Mouse (Mus musculus): ENCODE data around the gene Mroh3.
A peak's percentile ranks its signal among the peaks of the same experiment; 100 is the strongest.

Mroh3 gene

DNA sequence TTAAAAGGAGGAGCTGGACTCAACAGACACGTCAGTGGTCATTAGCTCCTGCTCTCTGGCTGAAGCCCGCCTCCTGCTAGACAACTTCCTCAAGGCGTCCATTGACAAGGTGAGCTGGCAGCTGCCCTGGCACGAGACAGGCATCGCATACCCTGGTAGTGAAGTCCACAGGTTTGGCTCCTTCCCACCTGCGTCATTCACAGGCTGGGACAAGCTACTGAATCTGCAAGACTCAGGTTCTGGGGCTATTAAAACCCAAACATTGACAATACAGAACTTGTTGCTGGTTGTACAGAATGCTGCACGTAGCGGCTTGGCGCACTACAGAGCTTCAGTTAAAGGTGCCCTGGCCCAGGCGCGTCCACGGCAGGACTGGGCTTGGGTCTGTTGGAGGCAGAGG lies 52.3 kb downstream of the Mroh3 start:
- no peak for DNase-seq (ENCODE audit: extremely low read depth, insufficient read length, low spot score)

DNA sequence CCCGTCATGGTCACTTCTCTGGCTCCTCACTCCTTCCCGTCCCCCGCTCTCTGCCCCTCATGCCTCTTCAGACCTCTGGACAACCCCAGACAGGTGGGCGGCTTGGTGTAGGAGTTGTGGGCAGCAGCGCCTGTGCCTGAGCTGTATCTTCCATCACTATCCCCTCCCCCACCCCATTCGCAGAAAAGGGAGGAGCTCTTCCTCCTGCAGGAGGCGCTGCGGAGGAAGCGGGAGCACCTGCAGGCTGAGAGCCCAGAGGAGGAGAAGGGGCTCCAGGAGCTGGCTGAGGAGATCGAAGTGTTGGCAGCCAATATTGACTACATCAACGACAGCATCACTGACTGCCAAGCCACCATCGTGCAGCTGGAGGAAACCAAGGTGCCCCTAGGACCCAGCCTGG lies 52.8 kb downstream of the Mroh3 start:
- no peak for DNase-seq (ENCODE audit: extremely low read depth, insufficient read length, low spot score)

DNA sequence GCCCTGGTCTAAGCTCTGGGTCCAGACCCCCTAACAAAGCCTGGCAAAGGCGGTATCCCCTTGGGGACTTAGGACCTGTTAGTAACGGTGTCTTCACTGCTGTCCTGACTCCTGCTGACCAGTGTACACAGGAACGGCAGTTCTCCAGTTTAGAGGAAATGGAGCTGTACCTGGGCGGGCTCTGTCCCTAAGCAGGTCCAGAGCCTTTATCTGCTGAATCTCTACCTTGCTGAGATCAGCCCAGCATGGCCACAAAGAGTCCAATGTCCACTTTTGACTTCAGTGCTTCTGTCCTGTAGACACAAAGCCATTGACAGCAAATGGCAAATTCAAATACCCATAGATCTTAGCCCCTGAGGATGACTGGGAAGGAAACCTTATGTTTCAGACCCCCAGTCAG lies 55.7 kb downstream of the Mroh3 start:
- DNase-seq (ENCODE audit: extremely low read depth, insufficient read length, low spot score) = no peak

DNA sequence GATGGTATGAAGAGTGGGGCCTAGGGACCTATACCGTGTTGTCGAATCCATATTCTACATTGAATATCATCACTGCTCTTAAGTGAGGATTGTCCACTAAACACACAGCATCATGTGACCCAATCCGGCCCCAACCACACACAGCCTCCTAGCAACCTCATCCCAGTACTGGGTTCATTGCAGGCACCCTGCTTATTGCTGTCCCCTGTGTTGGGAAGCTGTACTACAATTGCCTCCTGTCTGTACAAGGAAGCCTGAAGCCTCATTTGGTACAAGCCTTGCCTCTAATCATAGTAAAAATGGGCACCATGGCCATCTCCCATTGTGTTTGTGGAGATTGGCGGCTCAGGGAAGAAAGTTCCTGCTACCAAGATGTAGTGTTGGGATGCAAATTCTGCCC lies 56.3 kb downstream of the Mroh3 start:
- DNase-seq (ENCODE audit: extremely low read depth, insufficient read length, low spot score) = no peak

DNA sequence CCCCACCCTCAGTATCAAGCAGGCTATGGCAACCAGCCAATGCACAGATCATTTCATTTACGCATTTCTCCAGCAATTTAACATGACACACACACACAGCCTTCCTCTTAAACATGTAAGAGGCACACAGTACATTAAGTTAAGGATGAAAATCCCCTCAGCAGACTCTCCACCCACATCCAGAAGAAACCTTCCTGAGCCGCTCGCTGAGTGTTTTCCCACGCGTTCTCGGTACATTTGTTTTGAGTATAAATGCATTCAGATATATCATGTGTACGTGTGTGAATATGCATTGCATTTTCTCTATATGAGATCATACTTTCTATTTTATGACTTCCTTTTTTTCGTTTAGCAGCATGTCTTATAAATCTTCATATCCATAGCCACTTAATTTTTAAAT lies 61.3 kb downstream of the Mroh3 start:
- DNase-seq (ENCODE audit: extremely low read depth, insufficient read length, low spot score) = no peak

DNA sequence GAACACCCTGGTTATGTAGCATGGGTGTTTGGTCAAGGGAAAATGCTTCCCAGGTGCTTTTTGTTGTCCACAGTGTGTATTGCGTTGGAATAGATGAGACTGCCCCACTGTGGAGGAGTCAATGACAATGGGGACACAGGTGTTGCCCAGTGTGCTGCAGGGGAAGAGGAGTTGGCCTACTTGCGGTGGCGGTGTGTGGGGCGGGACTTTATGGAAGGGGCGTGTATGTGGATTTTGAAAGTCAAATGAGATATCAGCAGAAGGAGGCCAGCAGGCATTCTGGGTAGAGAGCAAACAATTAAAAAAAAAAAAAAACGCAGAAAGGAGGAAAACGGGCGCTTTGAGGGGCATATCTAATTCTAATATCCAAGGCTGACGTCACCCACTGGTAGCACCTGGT lies 62.9 kb downstream of the Mroh3 start:
- DNase-seq (ENCODE audit: extremely low read depth, insufficient read length, low spot score) = no peak

DNA sequence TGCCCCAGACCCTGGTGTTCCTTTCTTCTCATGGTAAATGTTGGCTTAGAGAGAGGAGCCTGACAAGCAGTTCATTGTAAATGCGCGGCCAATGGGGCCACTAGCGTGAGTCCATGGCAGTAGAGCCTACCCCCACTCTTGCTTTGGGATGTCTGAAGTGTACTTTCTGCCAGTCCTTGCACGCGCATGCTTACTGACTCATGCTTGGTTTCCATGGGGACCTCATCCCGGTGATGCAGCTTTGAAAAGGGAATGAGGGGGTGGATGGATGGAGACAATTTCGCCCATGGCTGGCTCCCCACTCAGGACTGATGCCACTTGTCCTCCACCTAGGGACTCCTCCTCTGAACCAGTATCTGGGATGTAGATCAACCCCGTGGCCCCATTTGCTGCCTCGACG lies 69.1 kb downstream of the Mroh3 start:
- DNase-seq (ENCODE audit: extremely low read depth, insufficient read length, low spot score) = no peak

DNA sequence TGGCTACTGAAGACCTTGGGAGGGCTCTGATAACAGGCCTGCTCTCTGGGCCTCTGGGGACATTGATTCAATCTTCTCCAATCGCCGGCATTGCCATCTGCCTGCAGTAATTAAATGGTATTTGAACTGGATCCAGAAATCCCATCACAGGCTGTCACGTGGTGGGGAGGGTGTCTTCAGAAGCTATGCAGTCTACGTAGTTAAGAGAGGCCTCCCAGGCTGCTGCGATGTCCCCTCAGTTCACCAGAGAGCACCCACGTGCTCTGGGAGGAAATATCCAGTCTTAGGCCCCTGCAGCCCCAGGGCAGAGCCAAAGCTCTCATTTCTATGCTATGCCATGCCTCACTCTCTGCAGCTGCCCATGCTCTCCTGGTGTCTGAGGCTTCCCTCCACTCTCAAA lies 70.3 kb downstream of the Mroh3 start:
- no peak for DNase-seq (ENCODE audit: extremely low read depth, insufficient read length, low spot score)

DNA sequence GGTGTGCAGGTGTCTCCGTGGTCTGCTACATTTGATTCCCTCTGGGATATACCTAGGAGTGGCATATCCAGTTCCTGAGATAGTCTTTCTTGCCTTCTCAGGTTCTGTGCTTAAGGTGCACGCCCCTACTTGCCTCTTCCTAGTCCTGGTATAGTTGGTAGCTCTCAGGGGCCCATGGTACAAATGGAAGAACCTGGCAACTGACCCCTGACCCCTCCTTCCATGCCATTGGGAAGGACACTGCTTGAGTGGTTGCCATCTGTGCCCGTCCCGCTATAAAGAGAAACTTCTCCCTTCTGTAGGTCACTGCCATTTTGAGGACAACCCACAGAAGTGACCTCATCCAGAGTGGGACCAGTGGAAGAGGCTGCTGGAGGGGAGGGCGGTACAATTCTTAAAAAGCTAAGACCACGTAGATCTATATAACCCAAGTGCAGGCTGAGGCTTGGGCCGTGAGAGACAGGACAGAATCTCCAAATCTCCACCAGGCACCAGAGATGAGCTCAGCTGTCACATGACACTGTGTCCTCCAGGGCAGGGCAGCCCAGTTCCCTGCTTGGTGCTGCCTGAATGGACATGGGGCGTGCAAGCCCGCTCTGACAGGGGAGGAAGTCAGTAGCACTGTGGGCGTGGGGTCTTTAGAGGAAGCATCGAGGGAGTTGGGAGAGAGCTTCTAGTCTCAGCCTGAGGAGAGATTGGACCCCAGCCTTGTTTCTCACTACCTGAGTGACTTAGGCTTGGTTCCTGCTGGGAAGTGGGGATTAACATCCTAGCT lies 71.3 kb downstream of the Mroh3 start:
- no peak for DNase-seq (ENCODE audit: extremely low read depth, insufficient read length, low spot score)

DNA sequence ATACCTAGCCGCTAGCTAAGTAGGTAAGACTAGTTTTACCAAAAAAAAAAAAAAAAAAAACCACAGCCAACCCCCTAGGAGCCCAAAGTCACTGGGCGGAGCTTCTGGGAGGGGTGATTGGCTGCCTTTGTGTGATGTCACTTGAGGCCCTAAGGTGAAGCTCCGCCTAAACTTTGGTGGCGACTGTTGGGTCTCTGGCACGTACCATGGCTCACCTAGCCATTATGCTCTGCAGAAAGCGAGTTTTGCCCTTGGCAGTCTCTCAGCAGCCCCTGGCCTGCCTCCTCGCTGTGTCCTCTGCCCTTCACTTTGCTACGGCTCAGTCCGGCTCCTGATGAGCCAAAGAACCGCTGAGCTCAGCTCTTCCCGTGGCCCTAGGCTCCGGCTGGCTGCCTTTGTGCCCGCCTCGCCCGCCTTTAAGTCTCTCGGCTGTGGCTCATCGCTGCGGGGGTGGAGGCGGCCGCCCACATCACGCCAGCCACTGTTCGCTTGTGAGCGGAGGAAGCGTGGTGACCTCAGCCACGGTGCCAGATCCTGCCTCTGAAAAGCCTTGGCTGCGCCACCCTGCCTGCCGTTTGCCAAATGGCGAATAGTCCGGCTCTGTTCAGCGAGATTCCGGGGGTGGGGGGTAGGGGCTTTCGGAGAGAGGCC lies 72.5 kb downstream of the Mroh3 start:
- peak; percentile 95 for DNase-seq (ENCODE audit: extremely low read depth, insufficient read length, low spot score)

DNA sequence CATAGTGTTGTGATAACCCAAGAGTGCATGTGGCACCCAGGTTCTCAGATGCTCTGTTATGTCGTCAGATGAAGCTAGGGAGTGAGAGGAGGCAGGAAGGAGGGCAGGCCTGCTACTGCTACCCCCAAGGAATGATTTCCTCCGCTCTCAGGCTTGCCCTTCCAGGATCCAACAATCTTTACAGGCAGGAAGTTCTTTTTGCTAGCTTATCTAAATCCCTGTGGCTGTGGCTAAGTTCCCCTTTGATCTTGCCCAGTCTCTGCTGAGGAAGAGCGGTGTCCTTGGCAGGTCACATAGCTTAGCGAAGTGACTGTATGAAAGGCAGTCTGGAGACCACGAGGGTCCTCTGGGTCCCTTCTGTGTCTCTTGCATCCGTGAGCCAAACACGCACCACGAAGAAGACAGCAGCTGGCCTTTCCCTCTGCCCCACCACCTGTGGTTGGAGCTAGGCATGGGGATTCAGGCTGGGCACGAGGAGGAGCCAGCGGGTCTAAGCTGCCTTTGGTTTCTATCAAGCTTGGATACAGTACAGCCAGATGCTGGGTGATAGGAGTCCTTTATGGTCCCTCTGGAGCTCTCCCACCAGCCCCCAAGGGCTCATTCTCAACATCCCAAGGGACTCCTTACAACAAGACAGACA lies 74.3 kb downstream of the Mroh3 start:
- no peak for DNase-seq (ENCODE audit: extremely low read depth, insufficient read length, low spot score)

DNA sequence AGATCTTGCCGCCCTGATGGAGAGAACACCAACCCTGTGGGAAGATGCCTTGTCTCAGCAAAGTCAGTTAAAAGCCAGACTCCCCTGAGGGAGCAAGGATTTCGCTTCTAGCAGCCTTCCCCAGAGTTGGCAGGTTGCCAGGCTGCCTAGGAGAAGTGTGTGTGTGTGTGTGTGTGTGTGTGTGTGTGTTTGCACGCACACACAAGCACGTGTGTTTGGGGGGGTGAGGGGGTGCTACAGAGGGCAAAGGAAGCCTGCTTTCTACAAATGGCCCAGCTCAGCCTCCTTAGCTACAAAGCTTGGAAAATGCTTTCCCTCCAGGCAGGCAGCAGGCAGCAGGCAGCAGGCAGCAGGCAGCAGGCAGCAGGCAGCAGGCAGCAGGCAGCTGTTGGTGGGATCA lies 75.1 kb downstream of the Mroh3 start:
- no peak for DNase-seq (ENCODE audit: extremely low read depth, insufficient read length, low spot score)

DNA sequence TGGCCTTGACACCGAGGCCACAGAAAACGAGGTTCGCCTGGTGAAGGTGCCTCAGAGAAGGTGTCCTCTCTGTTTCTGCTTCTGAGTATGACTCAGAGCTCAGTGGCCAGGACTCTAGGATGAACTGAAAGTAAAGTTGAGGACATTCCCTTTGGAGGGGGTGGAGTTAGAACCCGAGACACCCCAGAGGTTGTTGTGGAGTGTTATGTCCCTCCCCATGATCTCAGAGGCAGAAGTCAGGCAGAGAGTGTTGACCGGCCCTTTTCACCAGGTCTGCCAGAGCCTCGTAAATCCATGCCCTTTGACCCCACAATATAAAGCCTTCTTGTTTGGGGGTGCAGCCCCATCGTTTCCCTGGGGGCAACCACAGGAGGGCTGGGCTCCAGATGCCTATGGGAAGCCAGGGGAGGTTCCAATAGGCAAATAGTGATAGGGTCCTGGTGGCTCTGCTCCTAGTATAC lies 75.5 kb downstream of the Mroh3 start:
- DNase-seq (ENCODE audit: extremely low read depth, insufficient read length, low spot score) = peak; percentile 76

DNA sequence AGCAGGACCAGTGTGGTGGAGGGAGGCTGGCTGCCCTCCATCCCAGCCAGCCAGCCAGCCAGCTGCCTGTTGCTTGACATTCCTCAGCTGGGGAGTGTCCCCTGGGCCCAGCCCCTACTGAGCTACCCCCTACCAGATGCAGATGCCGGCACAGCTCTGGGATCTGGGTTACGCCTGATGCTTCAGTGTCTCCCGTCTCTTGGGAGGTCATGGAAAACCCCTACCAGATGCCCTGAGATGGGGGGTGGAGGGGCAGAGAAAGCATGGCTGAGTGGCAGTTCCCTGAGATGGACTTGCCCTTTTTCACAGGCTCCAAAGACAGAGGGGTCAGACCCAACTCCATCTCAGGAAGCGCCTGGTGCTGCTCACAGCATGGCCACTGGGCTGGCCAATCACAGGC lies 76.1 kb downstream of the Mroh3 start:
- DNase-seq (ENCODE audit: extremely low read depth, insufficient read length, low spot score) = no peak

DNA sequence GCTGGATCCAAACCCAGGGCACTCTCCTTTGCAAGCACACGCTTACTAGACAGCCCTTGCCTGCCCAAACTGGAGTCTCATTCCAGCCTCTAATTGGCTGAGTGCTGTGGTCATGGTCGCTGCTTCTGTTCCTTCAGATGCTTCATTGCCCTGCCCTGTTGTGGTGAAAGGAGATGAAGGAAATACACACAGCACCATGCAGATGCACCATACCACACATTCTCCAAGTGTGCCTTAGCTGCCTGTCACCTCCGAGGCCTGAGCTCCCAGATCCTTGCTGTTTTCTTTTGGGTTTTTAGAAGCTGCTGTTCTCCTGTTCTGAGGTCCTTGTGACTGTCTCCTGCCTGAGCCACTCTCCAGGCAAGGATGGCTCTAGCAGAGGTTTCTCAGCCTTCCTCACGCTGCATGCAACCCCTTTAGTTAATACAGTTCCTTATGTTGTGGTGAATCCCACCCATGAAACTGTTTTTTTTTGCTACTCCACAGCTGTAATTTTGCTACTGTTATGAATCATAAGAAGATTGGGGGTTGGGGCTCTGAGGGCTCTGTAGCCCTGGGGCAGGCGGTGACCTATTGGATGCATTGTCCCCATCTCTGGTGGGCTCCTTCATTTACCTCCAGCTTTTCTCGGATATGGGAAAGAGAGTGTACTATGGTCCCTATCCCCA lies 76.7 kb downstream of the Mroh3 start:
- no peak for DNase-seq (ENCODE audit: extremely low read depth, insufficient read length, low spot score)

DNA sequence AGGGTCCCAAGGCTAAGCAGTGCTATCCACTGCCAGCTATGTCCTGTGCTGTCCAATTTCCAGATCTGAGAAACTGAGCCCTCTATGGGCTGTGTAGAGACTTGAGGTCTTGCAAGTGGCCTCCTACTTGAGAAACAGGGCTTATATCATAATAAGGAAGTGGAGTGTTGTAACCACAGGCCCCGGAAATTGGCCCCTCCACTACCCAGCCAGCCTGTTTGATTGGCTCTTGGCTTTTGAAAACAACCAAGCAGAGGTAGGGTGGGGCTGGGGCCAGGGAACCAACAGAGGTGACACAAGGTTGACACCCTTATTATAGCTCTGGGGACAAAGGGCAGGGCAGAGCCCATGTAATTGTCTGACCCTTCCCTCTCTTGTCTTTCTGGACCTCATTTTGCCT lies 77.6 kb downstream of the Mroh3 start:
- peak; percentile 58 for DNase-seq (ENCODE audit: extremely low read depth, insufficient read length, low spot score)

DNA sequence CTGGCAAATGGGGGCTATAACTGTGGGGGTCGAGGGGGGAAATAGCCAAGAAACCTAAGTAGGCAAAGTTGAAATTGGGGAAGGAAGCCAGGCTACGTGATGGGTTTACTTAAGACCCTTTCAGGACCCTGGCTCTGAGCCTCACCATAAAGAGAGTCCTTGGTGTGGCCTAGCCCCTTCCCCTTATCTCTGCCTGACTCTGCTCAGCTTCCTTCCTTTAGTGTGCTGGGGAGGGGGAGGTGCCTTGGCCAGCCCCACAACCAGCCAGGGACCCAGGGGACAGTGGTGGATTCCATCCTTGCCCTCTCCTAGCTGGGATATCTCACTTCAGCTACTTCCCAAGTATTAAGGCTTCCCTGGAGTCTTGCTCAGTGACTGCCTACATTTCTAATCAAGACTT lies 78.1 kb downstream of the Mroh3 start:
- DNase-seq (ENCODE audit: extremely low read depth, insufficient read length, low spot score) = no peak

DNA sequence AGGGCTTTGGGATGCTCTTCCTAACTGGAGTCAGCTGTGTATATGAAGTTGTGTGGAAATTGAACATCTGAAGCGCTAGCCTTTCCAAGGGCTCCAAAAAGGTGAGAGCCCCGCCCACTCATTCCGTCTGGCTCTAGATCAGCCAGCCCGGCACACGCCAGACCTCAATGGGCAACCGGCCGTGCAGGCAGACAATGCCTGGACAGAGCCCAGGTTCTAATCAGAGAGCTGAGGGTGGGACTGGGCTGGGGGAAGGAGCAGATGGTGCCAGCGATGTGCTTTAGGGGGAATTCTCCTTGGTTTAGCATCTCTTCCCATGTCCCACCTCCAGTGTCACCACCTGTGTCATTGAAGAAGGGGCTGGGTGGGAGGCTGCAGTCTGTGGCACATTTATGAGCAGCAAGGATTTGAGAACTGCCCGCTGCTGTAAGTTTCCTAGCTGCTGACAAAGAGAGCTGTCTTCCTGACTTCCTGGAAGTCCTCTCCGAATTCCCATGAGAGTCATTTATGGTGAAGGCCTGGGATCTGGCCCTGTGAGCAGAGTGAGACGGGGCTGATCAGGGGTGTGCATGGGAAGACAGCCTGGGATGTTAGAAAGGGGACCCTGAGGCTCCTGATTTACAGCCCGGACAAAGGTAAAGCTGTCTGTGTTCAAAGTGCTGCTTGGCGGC lies 78.9 kb downstream of the Mroh3 start:
- DNase-seq (ENCODE audit: extremely low read depth, insufficient read length, low spot score) = peak; percentile 44

DNA sequence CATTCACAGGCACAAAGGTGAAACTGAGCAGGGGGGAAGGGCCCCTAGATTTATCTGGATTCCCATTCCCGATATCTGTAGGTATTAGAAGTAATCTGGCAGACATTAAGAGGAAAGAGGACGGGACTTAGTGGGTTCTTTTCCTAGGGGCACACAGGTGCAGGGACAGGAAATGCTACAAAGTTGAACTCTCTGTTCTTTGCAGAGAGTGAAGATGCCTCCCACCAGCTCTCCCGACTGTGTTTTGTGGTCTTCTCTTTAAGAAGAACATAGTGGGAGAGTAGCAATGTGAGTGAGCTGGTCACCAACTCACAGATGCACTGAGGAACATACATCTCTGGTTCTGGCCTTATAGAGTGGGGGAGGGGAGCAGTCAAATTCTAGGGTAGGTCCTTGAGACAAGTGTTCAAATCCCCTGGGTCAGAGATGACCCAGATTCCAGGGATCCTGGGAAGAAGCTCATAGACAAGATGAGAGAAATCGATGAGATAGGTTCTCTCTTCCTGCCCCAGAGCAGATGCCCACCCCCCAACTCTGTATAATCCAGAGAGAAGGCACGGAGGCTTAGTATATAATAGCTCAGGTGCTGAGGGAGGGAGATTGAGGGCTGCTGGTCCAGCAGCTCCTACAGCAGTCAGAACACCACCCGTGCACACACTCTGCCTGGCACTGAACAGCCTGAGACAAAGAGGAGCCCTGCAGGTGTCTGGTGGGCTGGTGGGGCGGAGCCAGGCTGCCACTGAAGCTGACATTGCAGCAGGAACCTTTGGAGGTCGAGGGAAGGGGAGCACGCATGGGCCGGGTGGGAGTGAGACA lies 80.0 kb downstream of the Mroh3 start:
- no peak for DNase-seq (ENCODE audit: extremely low read depth, insufficient read length, low spot score)

Data from 3134 (cell line).